Mouse (Mus musculus) NIH3T3 (cell line): ENCODE measurements at regions not wholly inside any gene's neighbourhood (a gene's known extent, or its start where the extent isn't known, plus 50 kb on each side); places are given as distances from the start of the nearest gene placed in this dataset.
"Not testable (repeated sequence)": the region's sequence is repeated elsewhere in the genome, so short reads cannot be mapped to it uniquely, and the experiment has no call there.

ENCODE experiments used
- DNase-seq: peaks from one replicate; pipeline ENCODE4 v3.0.0-alpha.2; 2012; ENCODE audit warnings: low read depth

- no peak for DNase-seq
These were observed 344.4 kb upstream of the Nova1 start for GRCm38 (mm10) chr12:47163171-47163570.

GRCm38 (mm10) chr12:47162624-47163151 is 344.0 kb upstream of the Nova1 start:
- DNase-seq, result no peak

- no peak for DNase-seq
These were observed 341.9 kb upstream of the Nova1 start for GRCm38 (mm10) chr12:47160626-47161025.

- DNase-seq, result not testable (repeated sequence)
These were observed 337.2 kb upstream of the Nova1 start for GRCm38 (mm10) chr12:47155916-47156315.

GRCm38 (mm10) chr12:47140677-47141076 is 321.9 kb upstream of the Nova1 start:
- no peak for DNase-seq

GRCm38 (mm10) chr12:47129821-47130220 is 311.1 kb upstream of the Nova1 start:
- DNase-seq, result no peak

- no peak for DNase-seq
These were observed 309.9 kb upstream of the Nova1 start for GRCm38 (mm10) chr12:47128596-47128995.

- no peak for DNase-seq
These were observed 302.7 kb upstream of the Nova1 start for GRCm38 (mm10) chr12:47121426-47121825.

- peak; percentile 67 for DNase-seq
These were observed 298.8 kb upstream of the Nova1 start for GRCm38 (mm10) chr12:47117504-47117903.

- no peak for DNase-seq
These were observed 270.5 kb upstream of the Nova1 start for GRCm38 (mm10) chr12:47089234-47089633.

GRCm38 (mm10) chr12:47074961-47075360 is 256.2 kb upstream of the Nova1 start:
- DNase-seq, result no peak

GRCm38 (mm10) chr12:47052474-47052873 is 233.7 kb upstream of the Nova1 start:
- DNase-seq, result no peak

- DNase-seq, result no peak
These were observed 202.2 kb upstream of the Nova1 start for GRCm38 (mm10) chr12:47020810-47021348.

- peak; percentile 67 for DNase-seq
These were observed 173.6 kb upstream of the Nova1 start for GRCm38 (mm10) chr12:46992343-46992742.

- DNase-seq, result no peak
These were observed 170.2 kb upstream of the Nova1 start for GRCm38 (mm10) chr12:46988972-46989371.

- DNase-seq, result no peak
These were observed 131.6 kb upstream of the Nova1 start for GRCm38 (mm10) chr12:46950223-46950779.

- no peak for DNase-seq
These were observed 127.0 kb upstream of the Nova1 start for GRCm38 (mm10) chr12:46945707-46946106.

- DNase-seq, result no peak
These were observed 112.4 kb upstream of the Nova1 start for GRCm38 (mm10) chr12:46931086-46931485.

GRCm38 (mm10) chr12:46917286-46917685 is 98.6 kb upstream of the Nova1 start:
- no peak for DNase-seq

- DNase-seq, result no peak
These were observed 59.4 kb upstream of the Nova1 start for GRCm38 (mm10) chr12:46878164-46878563.

- DNase-seq, result peak; percentile 49
These were observed 51.4 kb upstream of the Nova1 start for GRCm38 (mm10) chr12:46870130-46870529.
